Mouse (Mus musculus): ENCODE results near the gene Cabp5.
"Not testable (repeated sequence)": the region's sequence is repeated elsewhere in the genome, so short reads cannot be mapped to it uniquely, and the experiment has no call there.

Gene Cabp5

DNA sequence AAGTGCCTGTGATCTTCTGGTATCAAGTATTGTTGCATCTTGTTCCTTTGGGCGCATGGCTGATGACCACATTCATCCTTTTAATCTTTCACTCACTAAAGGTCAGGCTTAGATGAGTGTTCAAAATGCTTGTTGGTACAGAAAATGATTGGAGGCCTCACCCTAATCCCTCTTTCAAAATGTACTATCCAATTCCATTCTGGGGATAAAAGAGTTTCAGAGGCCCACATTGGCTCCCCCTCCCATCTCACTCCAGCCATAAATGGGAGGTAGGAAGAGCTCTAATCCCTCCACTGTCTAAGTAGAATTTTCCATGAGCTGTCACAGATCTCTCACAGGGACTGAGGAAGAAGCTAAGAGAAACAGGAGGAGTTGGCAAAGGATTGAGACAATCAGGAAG lies at the start of gene Cabp5:
Gene Cabp5 (plus strand): TSS at position 301 of the 400 bp plus-strand sequence.
- DNase-seq = no peak

DNA sequence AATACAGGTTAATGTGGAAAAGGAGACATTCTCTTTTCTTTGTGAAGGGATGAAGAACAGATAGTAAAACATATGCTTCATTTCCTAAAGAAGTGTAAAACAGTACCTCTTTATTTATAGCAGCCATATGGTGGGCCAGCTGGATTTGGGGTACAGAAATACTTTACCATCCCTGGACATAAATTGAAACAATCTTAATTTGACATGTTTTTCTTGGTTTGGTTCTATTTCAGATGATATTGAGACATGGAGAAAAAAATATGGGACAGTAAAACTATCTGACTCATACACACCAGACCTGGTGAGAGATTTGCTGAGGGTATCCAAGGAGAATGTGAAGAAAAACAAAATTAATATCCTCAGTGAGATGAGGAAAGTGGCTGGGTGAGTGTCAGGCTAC lies 42.0 kb upstream of the Cabp5 start:
- no peak for DNase-seq

GRCm38 (mm10) chr7:13380588-13380987 lies 17.3 kb upstream of the Cabp5 start:
- DNase-seq = no peak

GRCm38 (mm10) chr7:13450541-13450940 lies 52.6 kb downstream of the Cabp5 start, which contains the start of gene Bsph1:
Gene Bsph1 (plus strand): TSS chr7:13450841.
- DNase-seq = not testable (repeated sequence)
